Mouse (Mus musculus) myocyte (in vitro differentiated cells): ENCODE results near the gene Cyp21a1. TPM values are rescaled to one million over a fixed set of nuclear protein-coding genes. Genes with fewer than 3 reads are reported as not detected.
"Not testable (repeated sequence)": the region's sequence is repeated elsewhere in the genome, so short reads cannot be mapped to it uniquely, and the experiment has no call there.

Experiments used
- H3K27me3 ChIP-seq: one replicate; pipeline ENCODE4 v1.6.1; 2011; ENCODE audit not compliant: control insufficient read depth, insufficient read depth, insufficient read length
- H3K36me3 ChIP-seq: one replicate; pipeline ENCODE4 v1.6.1; 2011; ENCODE audit not compliant: control insufficient read depth, insufficient read depth
- H3K4me2 ChIP-seq: one replicate; pipeline ENCODE4 v1.6.1; 2011; ENCODE audit warnings: low read depth, control low read depth
- H3K4me3 ChIP-seq: one replicate; pipeline ENCODE4 v1.5.1; 2011; ENCODE audit warnings: mild to moderate bottlenecking, control low read depth, moderate library complexity
- H3K79me2 ChIP-seq: one replicate; pipeline ENCODE4 v1.6.1; 2011; ENCODE audit not compliant: control insufficient read depth, insufficient read depth
- H3ac ChIP-seq: one replicate; pipeline ENCODE4 v1.6.1; 2011; ENCODE audit not compliant: control insufficient read depth, insufficient read length
- CEBPB ChIP-seq: IDR thresholded peaks from 2 replicates; pipeline ENCODE4 v1.6.1; 2011; ENCODE audit warnings: mild to moderate bottlenecking, moderate library complexity; ENCODE audit not compliant: poor library complexity, insufficient read depth, severe bottlenecking
- E2F4 ChIP-seq: IDR thresholded peaks from one replicate; pipeline ENCODE4 v1.6.1; 2011; ENCODE audit warnings: mild to moderate bottlenecking, control low read depth, moderate library complexity; ENCODE audit not compliant: insufficient read depth
- MAX ChIP-seq: IDR thresholded peaks from one replicate; pipeline ENCODE4 v1.6.1; 2011; ENCODE audit warnings: low read depth, mild to moderate bottlenecking, control low read depth
- MYOD1 ChIP-seq, 3 experiments: IDR thresholded peaks; one replicate each; pipeline ENCODE4 v1.6.1; 2011; ENCODE audit warnings: control low read depth in 2 of 3, low read depth in 2 of 3, mild to moderate bottlenecking in 2 of 3, moderate library complexity in 1 of 3; ENCODE audit not compliant: insufficient read length in 2 of 3, control insufficient read depth in 1 of 3
- MYOG ChIP-seq, 3 experiments: IDR thresholded peaks; one replicate each; pipeline ENCODE4 v1.6.1; 2011; ENCODE audit warnings: control low read depth in 2 of 3, low read depth in 2 of 3, mild to moderate bottlenecking in 2 of 3; ENCODE audit not compliant: insufficient read length in 2 of 3, control insufficient read depth in 1 of 3, insufficient read depth in 1 of 3
- POLR2A ChIP-seq: IDR thresholded peaks from one replicate; pipeline ENCODE4 v1.6.1; 2011; ENCODE audit warnings: low read depth, mild to moderate bottlenecking, control low read depth, moderate library complexity; ENCODE audit not compliant: insufficient read length
- POLR2AphosphoS2 ChIP-seq: IDR thresholded peaks from one replicate; pipeline ENCODE4 v1.6.1; 2011; ENCODE audit warnings: low read depth, control low read depth; ENCODE audit not compliant: insufficient read length
- REST ChIP-seq: IDR thresholded peaks from one replicate; pipeline ENCODE4 v1.6.1; 2011; ENCODE audit warnings: mild to moderate bottlenecking, control low read depth, moderate library complexity; ENCODE audit not compliant: insufficient read depth, insufficient read length
- SRF ChIP-seq: IDR thresholded peaks from one replicate; pipeline ENCODE4 v1.6.1; 2011; ENCODE audit warnings: low read depth; ENCODE audit not compliant: control insufficient read depth, insufficient read length
- TCF12 ChIP-seq: IDR thresholded peaks from one replicate; pipeline ENCODE4 v1.6.1; 2011; ENCODE audit warnings: mild to moderate bottlenecking, control low read depth; ENCODE audit not compliant: poor library complexity, insufficient read depth, severe bottlenecking
- TCF3 ChIP-seq: IDR thresholded peaks from one replicate; pipeline ENCODE4 v1.6.1; 2011; ENCODE audit warnings: low read depth, control low read depth; ENCODE audit not compliant: insufficient read length
- USF1 ChIP-seq: IDR thresholded peaks from one replicate; pipeline ENCODE4 v1.6.1; 2011; ENCODE audit warnings: low read depth, mild to moderate bottlenecking, control low read depth, moderate library complexity
- polyA plus RNA-seq: library from polyadenylated mRNA; unstranded; fragments of >200 nt; fragmentation: generic; extraction: Trizol; gene quantifications from one replicate; pipeline ENCODE4 v1.2.1, GENCODE M21; 2012; ENCODE audit warnings: missing spikeins

The Cyp21a1 gene
- polyA plus RNA-seq, 1 experiment = not detected

DNA sequence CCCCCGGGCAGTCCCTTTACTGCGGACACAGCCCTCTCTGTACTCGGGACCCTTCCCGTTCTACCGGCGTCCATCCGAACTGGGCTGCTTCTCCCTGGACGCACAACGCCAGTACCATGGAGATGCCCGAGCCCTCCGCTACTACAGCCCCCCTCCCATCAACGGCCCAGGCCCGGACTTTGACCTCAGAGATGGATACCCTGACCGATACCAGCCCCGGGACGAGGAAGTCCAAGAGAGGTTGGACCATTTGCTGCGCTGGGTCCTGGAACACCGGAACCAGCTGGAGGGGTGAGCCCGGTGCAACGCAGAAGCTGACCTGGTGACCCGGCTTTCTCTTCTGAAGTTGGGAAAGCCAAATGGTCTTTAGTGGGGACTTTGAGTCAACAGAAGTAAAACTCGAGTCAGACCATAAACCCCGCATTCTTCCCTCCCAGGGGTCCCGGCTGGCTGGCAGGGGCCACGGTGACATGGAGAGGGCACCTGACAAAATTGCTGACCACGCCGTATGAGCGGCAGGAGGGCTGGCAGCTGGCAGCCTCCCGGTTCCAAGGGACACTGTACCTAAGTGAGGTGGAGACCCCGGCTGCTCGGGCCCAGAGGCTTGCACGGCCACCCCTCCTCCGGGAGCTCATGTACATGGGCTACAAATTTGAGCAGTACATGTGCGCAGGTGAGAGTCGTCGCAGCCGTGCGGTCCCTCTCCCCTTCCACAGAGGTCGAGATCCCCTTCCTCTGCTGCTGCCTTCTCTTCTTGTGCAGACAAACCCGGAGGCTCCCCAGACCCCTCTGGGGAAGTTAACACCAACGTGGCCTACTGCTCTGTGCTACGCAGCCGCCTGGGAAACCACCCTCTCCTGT, 33.3 kb upstream of the Cyp21a1 start:
- Histone ChIP-seq H3K36me3 (peaks cover 5% of the 10 kb centered on the region), H3ac (peak overlapping the region; percentile 12), H3K4me3 (peak overlapping the region; percentile 96), H3K4me2 (peak overlapping the region; percentile 79), H3K27me3 (no peaks in the 10 kb centered on the region), H3K79me2 (peaks cover 33% of the 10 kb centered on the region)
- TF ChIP-seq POLR2A (no peak), CEBPB (no peak), E2F4 (no peak), MYOG (IDR thresholded peaks at IDR 0.05; ENCODE audit: control insufficient read depth in 1 of 3, insufficient read depth in 1 of 3, insufficient read length in 2 of 3, low read depth in 2 of 3) (no peak), REST (no peak), SRF (no peak), MAX (no peak), USF1 (no peak), TCF12 (no peak), TCF3 (no peak), MYOD1 (IDR thresholded peaks at IDR 0.05; ENCODE audit: control insufficient read depth in 1 of 3, insufficient read length in 2 of 3, low read depth in 2 of 3) (no peak), POLR2AphosphoS2 (no peak)

DNA sequence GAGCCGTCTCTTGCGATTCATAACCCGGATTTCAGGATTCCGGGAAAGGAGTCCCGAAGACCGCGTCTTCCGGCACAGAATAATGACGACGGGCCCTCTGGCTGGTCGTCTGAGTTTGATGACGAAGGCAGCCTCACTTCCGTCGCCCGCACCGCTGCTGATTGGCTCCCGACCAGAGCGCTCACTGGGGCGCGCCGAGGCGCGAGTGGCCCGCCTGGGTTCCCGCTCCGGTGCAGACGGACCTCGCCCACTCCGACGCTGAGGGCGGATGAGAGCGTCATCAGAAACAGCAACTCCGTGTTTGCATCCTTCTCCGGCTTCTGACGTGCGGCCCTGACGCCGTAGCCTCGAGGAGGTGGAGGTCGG, 32.5 kb upstream of the Cyp21a1 start, which contains the start of the genes Stk19 and Dxo:
Gene Stk19 (minus strand): TSS at position 90 of the 366 bp plus-strand sequence.
Gene Dxo (plus strand): TSS at position 164 of the 366 bp plus-strand sequence.
- peaks cover 3% of the 10 kb centered on the region for H3K36me3 ChIP-seq
- peak within 1 kb of the TSS; percentile 12 for H3ac ChIP-seq
- TF ChIP-seq USF1 (no peak), MYOD1 (IDR thresholded peaks at IDR 0.05; ENCODE audit: control insufficient read depth in 1 of 3, insufficient read length in 2 of 3, low read depth in 2 of 3) (no peak), TCF12 (no peak), E2F4 (peak; percentile 75), POLR2AphosphoS2 (peak; percentile 92), TCF3 (no peak), CEBPB (no peak), MAX (no peak), REST (no peak), POLR2A (peak; percentile 92), MYOG (IDR thresholded peaks at IDR 0.05; ENCODE audit: control insufficient read depth in 1 of 3, insufficient read depth in 1 of 3, insufficient read length in 2 of 3, low read depth in 2 of 3) (no peak), SRF (peak; percentile 83)
- H3K4me2 ChIP-seq = peak within 1 kb of the TSS; percentile 95
- H3K27me3 ChIP-seq = no peaks in the 10 kb centered on the region
- peaks cover 33% of the 10 kb centered on the region for H3K79me2 ChIP-seq
- H3K4me3 ChIP-seq = peak within 1 kb of the TSS; percentile 96

DNA sequence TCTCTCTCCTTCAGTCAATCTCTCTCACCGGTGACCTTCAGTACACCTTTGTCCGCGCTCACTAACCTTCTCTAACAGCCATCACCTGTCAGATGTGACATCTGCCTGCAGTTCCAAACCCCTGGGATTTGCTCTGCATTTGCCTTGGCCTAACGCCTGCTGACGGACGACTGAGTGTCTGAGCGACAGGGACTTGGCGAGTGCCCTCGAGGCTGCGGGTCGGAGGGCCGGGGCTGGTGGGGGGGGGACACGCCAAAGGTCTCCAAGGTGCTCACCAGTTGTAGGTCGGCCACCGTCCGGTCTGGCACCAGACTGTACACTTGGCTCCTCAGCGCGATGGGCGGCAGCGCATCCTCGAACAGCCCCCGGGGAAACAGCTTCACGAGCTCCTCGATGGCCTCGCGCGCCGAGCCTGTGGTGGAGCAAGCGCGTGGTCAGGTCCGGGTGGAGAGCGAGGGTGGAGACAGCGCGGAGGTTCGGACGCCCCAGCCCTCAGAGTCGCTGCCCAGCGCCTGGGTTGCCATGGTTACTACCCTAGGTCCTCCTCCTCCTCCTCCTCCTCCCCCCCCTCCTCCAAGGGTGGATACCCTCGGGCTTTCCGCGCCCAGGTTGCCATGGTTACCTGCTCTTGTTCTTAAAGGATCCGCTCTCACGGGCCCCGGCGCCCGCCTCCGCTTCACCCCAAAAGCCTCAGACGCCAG, 31.9 kb upstream of the Cyp21a1 start:
- Histone ChIP-seq H3K36me3 (no peaks in the 10 kb centered on the region), H3ac (peak overlapping the region; percentile 12), H3K4me3 (peak overlapping the region; percentile 96), H3K27me3 (no peaks in the 10 kb centered on the region), H3K4me2 (peak overlapping the region; percentile 95), H3K79me2 (peaks cover 33% of the 10 kb centered on the region)
- TF ChIP-seq TCF12 (no peak), USF1 (no peak), MAX (no peak), POLR2A (peak; percentile 28), MYOD1 (IDR thresholded peaks at IDR 0.05; ENCODE audit: control insufficient read depth in 1 of 3, insufficient read length in 2 of 3, low read depth in 2 of 3) (no peak), MYOG (IDR thresholded peaks at IDR 0.05; ENCODE audit: control insufficient read depth in 1 of 3, insufficient read depth in 1 of 3, insufficient read length in 2 of 3, low read depth in 2 of 3) (no peak)

DNA sequence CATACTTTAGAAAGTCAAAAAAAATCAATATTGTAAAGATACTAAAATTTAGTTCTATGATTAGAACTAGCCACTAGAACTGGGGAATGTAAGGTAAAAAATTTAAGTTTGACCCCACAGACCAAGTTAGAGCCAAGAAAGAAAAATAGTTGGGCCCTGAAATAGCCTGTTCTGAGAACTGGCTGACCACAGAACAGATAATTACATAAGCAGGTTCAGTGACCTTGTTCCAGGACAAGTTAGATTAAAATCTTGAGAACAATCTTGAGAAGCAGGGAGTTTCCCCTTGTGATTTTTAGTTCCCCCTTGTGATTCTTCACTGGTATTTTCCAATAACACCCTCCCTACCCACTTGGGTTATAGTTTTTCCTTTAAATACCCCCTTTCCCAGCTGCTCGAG, 26.4 kb upstream of the Cyp21a1 start:
- H3K4me2 ChIP-seq, H3ac ChIP-seq, H3K27me3 ChIP-seq, H3K4me3 ChIP-seq: not testable (repeated sequence)
- peaks cover 15% of the 10 kb centered on the region for H3K79me2 ChIP-seq
- peaks cover 20% of the 10 kb centered on the region for H3K36me3 ChIP-seq
